In genomic region chr5:108043908-108044307, GRCm38 (mm10) we compare ENCODE assay signal across 25 mouse cellular contexts. TPM values are rescaled to one million over a fixed set of nuclear protein-coding genes. Genes with fewer than 3 reads are reported as not detected.
DNase-seq lines count a peak whose midpoint lies in the region; ATAC-seq lines count a peak whose summit lies in the region.
"Had no signal": no experiment of that assay in that cellular context is flagged by ENCODE, and none has a peak within 500 bp of the region (broad histone marks: within the 10 kb centered on the region; RNA-seq: fewer than 3 reads in every experiment).

No protein-coding gene starts in this region.

- H3K27ac ChIP-seq in heart, embryonic 16.5 days (ENCODE audit: low read length): peak overlapping the region; percentile 54; the same call in 1 of the 2 replicates
- H3K27ac ChIP-seq in embryonic facial prominence, embryonic 14.5 days (replicated peaks; ENCODE audit: low read depth, low read length): no peak overlapping the region
- H3K27ac ChIP-seq: embryonic facial prominence, embryonic 12.5 days; embryonic facial prominence, embryonic 15.5 days; forebrain, embryonic 13.5 days; forebrain, embryonic 15.5 days had no signal

- ATAC-seq in heart, embryonic 16.5 days (replicated peaks; ENCODE audit: extremely low read depth, insufficient read depth, low FRiP score): no peak; the same call in 1 of the 2 replicates
- ATAC-seq in embryonic facial prominence, embryonic 14.5 days (ENCODE audit: low read depth): no peak
- ATAC-seq in erythroid progenitor cell, adult 5-6 weeks (replicated peaks; ENCODE audit: low FRiP score, poor library complexity, severe bottlenecking): no peak
- ATAC-seq: activated CD4-positive, CD25-positive, alpha-beta regulatory T cell, adult 4 months; forebrain, embryonic 13.5 days; forebrain, embryonic 15.5 days; forebrain, postnatal 0 days; Patski had no signal

- no peak overlapping the region for H3K9ac ChIP-seq in heart, embryonic 16.5 days (ENCODE audit: low read length)
- H3K9ac ChIP-seq in embryonic facial prominence, embryonic 14.5 days (ENCODE audit: low read depth, low read length): no peak overlapping the region
- H3K9ac ChIP-seq: embryonic facial prominence, embryonic 12.5 days; embryonic facial prominence, embryonic 15.5 days; forebrain, embryonic 13.5 days; forebrain, embryonic 15.5 days; forebrain, postnatal 0 days had no signal

- no peaks in the 10 kb centered on the region for H3K4me1 ChIP-seq in heart, embryonic 16.5 days (ENCODE audit: control insufficient read depth, insufficient read depth, low read length)
- no peaks in the 10 kb centered on the region for H3K4me1 ChIP-seq in embryonic facial prominence, embryonic 14.5 days (ENCODE audit: control insufficient read depth, insufficient read depth, low read length)
- H3K4me1 ChIP-seq: embryonic facial prominence, embryonic 12.5 days; embryonic facial prominence, embryonic 15.5 days; forebrain, embryonic 13.5 days; forebrain, embryonic 15.5 days had no signal

- H3K9me3 ChIP-seq in heart, embryonic 16.5 days (replicated peaks; ENCODE audit: control insufficient read depth, low read length): no peaks in the 10 kb centered on the region
- H3K9me3 ChIP-seq in embryonic facial prominence, embryonic 14.5 days (ENCODE audit: control insufficient read depth, low read length): no peaks in the 10 kb centered on the region
- H3K9me3 ChIP-seq: embryonic facial prominence, embryonic 12.5 days; embryonic facial prominence, embryonic 15.5 days; forebrain, embryonic 13.5 days; forebrain, embryonic 15.5 days; G1E had no signal

- no peaks in the 10 kb centered on the region for H3K36me3 ChIP-seq in heart, embryonic 16.5 days (ENCODE audit: control insufficient read depth, insufficient read depth)
- no peaks in the 10 kb centered on the region for H3K36me3 ChIP-seq in embryonic facial prominence, embryonic 14.5 days (ENCODE audit: control insufficient read depth, insufficient read depth, low read length)
- H3K36me3 ChIP-seq: embryonic facial prominence, embryonic 12.5 days; embryonic facial prominence, embryonic 15.5 days; forebrain, embryonic 15.5 days; G1E had no signal

- intact Hi-C loops in heart, postnatal 10 days (cut with DNase I): no loop called here
- intact Hi-C loops in left cerebral cortex, postnatal 36 days (cut with DNase I): no loop called here

- H3K4me3 ChIP-seq in heart, embryonic 16.5 days (ENCODE audit: low read length): no peak overlapping the region
- H3K4me3 ChIP-seq in embryonic facial prominence, embryonic 14.5 days (ENCODE audit: low read depth, low read length): no peak overlapping the region
- H3K4me3 ChIP-seq: embryonic facial prominence, embryonic 12.5 days; embryonic facial prominence, embryonic 15.5 days; erythroblast, embryonic 14.5 days; forebrain, embryonic 13.5 days; forebrain, embryonic 15.5 days had no signal

- H3K4me2 ChIP-seq in heart, embryonic 16.5 days (ENCODE audit: low read depth, low read length): no peak overlapping the region
- H3K4me2 ChIP-seq in embryonic facial prominence, embryonic 14.5 days (ENCODE audit: low read depth, low read length): no peak overlapping the region
- H3K4me2 ChIP-seq: embryonic facial prominence, embryonic 12.5 days; embryonic facial prominence, embryonic 15.5 days; forebrain, embryonic 13.5 days; forebrain, embryonic 15.5 days had no signal

- no peak for DNase-seq in heart, postnatal 10 days
- peak; percentile 29 for DNase-seq in testis, postnatal 14 days (ENCODE audit: low spot score)
- DNase-seq in testis, postnatal 10 days (ENCODE audit: low spot score): no peak
- DNase-seq in R1 (ENCODE audit: low read depth, low spot score): peak; percentile 40
- peak; percentile 28 for DNase-seq in embryonic facial prominence, embryonic 14.5 days (ENCODE audit: low spot score)
- no peak for DNase-seq in left cerebral cortex, postnatal 36 days (ENCODE audit: low spot score in 2 of 2)
- DNase-seq: adrenal gland, adult 8-10 months; adrenal gland, postnatal 14 days; adrenal gland, postnatal 36 days; cerebellum, adult 11-12 months; cerebellum, adult 2 months; cerebellum, adult 9-10 months; cerebellum, postnatal 10 days; cerebellum, postnatal 25 days; forebrain, postnatal 0 days had no signal

- H3K27me3 ChIP-seq in heart, embryonic 16.5 days (ENCODE audit: control insufficient read depth, insufficient read depth, low read length): no peaks in the 10 kb centered on the region
- no peaks in the 10 kb centered on the region for H3K27me3 ChIP-seq in embryonic facial prominence, embryonic 14.5 days (replicated peaks; ENCODE audit: control insufficient read depth, insufficient read depth, low read length)
- H3K27me3 ChIP-seq: embryonic facial prominence, embryonic 12.5 days; embryonic facial prominence, embryonic 15.5 days; forebrain, embryonic 13.5 days; forebrain, embryonic 15.5 days; Patski had no signal

- WGBS in heart, embryonic 16.5 days: 41% methylated on average over 1 of the region's 1 CpGs
- 22% methylated on average over 1 of the region's 1 CpGs for whole genome bisulfite sequencing in embryonic facial prominence, embryonic 14.5 days

RNA-seq across cellular contexts. Expression of gene Mtf2, which starts 21.6 kb away (rescaled TPM):
- polyA plus RNA-seq in heart, embryonic 16.5 days (2015; fragmentation: Nextera tagmentation; extraction: Ambion mirVana): 75.0 and 99.1 TPM in 2 replicates
- 10 to 100 TPM; 19.7 to 24.9 TPM for total RNA-seq in heart, postnatal 10 days (2021)
- polyA plus RNA-seq in embryonic facial prominence, embryonic 14.5 days (2014; fragmentation: Nextera tagmentation; extraction: Ambion mirVana): 84.3 and 86.2 TPM in 2 replicates
- total RNA-seq in left cerebral cortex, postnatal 36 days (2021): 10 to 100 TPM; 43.1 to 65.6 TPM
- total RNA-seq in erythroid progenitor cell, adult 5-6 weeks (2015; ENCODE audit: low replicate concordance): 26.4 and 49.7 TPM in 2 replicates
- 15.4 and 48.0 TPM in 2 replicates for total RNA-seq in erythroid progenitor cell, adult 5-6 weeks (2017; ENCODE audit: low replicate concordance)

RNA-seq across cellular contexts. Expression of gene Fam69a, which starts 57.0 kb away (rescaled TPM):
- 21.0 and 23.1 TPM in 2 replicates for polyA plus RNA-seq in heart, embryonic 16.5 days (2015; fragmentation: Nextera tagmentation; extraction: Ambion mirVana)
- 10 to 100 TPM in 1 of 2 experiments, 1 to 10 TPM in 1; 9.0 to 10.4 TPM for total RNA-seq in heart, postnatal 10 days (2021)
- 33.0 and 34.2 TPM in 2 replicates for polyA plus RNA-seq in embryonic facial prominence, embryonic 14.5 days (2014; fragmentation: Nextera tagmentation; extraction: Ambion mirVana)
- total RNA-seq in left cerebral cortex, postnatal 36 days (2021): 10 to 100 TPM; 26.2 to 33.0 TPM
- 34.4 and 36.8 TPM in 2 replicates for total RNA-seq in erythroid progenitor cell, adult 5-6 weeks (2015; ENCODE audit: low replicate concordance)
- 10.4 and 26.4 TPM in 2 replicates for total RNA-seq in erythroid progenitor cell, adult 5-6 weeks (2017; ENCODE audit: low replicate concordance)

Comparison
In these comparisons a context has a peak if more than half of its experiments do, and no peak if none do; other contexts are left out.
1. DNase-seq: peak in testis, postnatal 14 days (single experiment), R1 (single experiment) and embryonic facial prominence, embryonic 14.5 days (single experiment); none in heart, postnatal 10 days (0 of 2), testis, postnatal 10 days (single experiment) and left cerebral cortex, postnatal 36 days (0 of 2).